Mouse (Mus musculus) urinary bladder, postnatal 4 days (tissue): Measurements from ENCODE around the gene Gon4l.

Experiments
- DNase-seq, 2 experiments: peaks; one replicate each; pipeline ENCODE4 v3.0.0; 2021 to 2022; ENCODE audit warnings: low spot score in 2 of 2

Gene Gon4l

GRCm38 (mm10) chr3:88912585-88912984 lies 77.6 kb downstream of the Gon4l start:
- DNase-seq, result no peak

GRCm38 (mm10) chr3:88913511-88914383 lies 78.7 kb downstream of the Gon4l start, which contains the start of gene Msto1:
TSS of gene Msto1 (minus strand) at chr3:88913999.
- peak; percentile 86 to 91 for DNase-seq

GRCm38 (mm10) chr3:88914384-88914810 lies 79.4 kb downstream of the Gon4l start:
- DNase-seq, result no peak

GRCm38 (mm10) chr3:88918981-88919380 lies 84.0 kb downstream of the Gon4l start:
- no peak for DNase-seq

GRCm38 (mm10) chr3:88921411-88921810 lies 86.4 kb downstream of the Gon4l start:
- DNase-seq, result no peak

- DNase-seq, result peak in 1 of 2 experiments; percentile 57
Observed at GRCm38 (mm10) chr3:88923989-88924591, 89.1 kb downstream of the Gon4l start.

- no peak for DNase-seq
Observed at GRCm38 (mm10) chr3:88925651-88926050, 90.6 kb downstream of the Gon4l start.

- DNase-seq, result no peak
Observed at GRCm38 (mm10) chr3:88929501-88929900, 94.5 kb downstream of the Gon4l start.

GRCm38 (mm10) chr3:88939071-88939470 lies 104.0 kb downstream of the Gon4l start:
- no peak for DNase-seq

- DNase-seq, result no peak
Observed at GRCm38 (mm10) chr3:88939749-88940148, 104.7 kb downstream of the Gon4l start.

- no peak for DNase-seq
Observed at GRCm38 (mm10) chr3:88942316-88942880, 107.4 kb downstream of the Gon4l start.

- DNase-seq, result no peak
Observed at GRCm38 (mm10) chr3:88944109-88944508, 109.1 kb downstream of the Gon4l start.

GRCm38 (mm10) chr3:88949786-88950575 lies 115.0 kb downstream of the Gon4l start:
- DNase-seq, result peak; percentile 89 to 94

- DNase-seq, result peak; percentile 73 to 74
Observed at GRCm38 (mm10) chr3:88950576-88951326, 115.7 kb downstream of the Gon4l start, which contains the start of the genes Ash1l and Dap3. TSS of gene Ash1l (plus strand) at chr3:88950622. TSS of gene Dap3 (minus strand) at chr3:88951181.

- no peak for DNase-seq
Observed at GRCm38 (mm10) chr3:88951327-88951800, 116.3 kb downstream of the Gon4l start.

GRCm38 (mm10) chr3:88953246-88953645 lies 118.2 kb downstream of the Gon4l start:
- DNase-seq, result no peak

GRCm38 (mm10) chr3:88953736-88954135 lies 118.7 kb downstream of the Gon4l start:
- no peak for DNase-seq
